Mouse (Mus musculus) limb, embryonic 13.5 days (tissue): ENCODE measurements around the gene Snrpd2. TPM values are rescaled to one million over a fixed set of nuclear protein-coding genes. Genes with fewer than 3 reads are reported as not detected.

Experiments
- ATAC-seq: fragments of 200-750 bp; cut with Nextera tagmentation; 2 replicates; pipeline ENCODE4 v1.8.0; 2017; ENCODE audit warnings: low read depth, moderate number of reproducible peaks, moderate TSS enrichment; ENCODE audit not compliant: low FRiP score
- H3K27ac ChIP-seq: fragments of 300-500 bp; sonication (generic); 2 replicates; pipeline ENCODE4 v1.5.1; 2015; ENCODE audit warnings: inconsistent platforms, mild to moderate bottlenecking, moderate library complexity
- H3K27me3 ChIP-seq: fragments of 300-500 bp; sonication (generic); 2 replicates; pipeline ENCODE4 v1.6.1; 2015; ENCODE audit warnings: mild to moderate bottlenecking, inconsistent platforms
- H3K36me3 ChIP-seq: fragments of 300-500 bp; sonication (generic); 2 replicates; pipeline ENCODE4 v1.6.1; 2015; ENCODE audit warnings: inconsistent platforms, mild to moderate bottlenecking, moderate library complexity
- H3K4me1 ChIP-seq: fragments of 300-500 bp; sonication (generic); 2 replicates; pipeline ENCODE4 v1.6.1; 2015; ENCODE audit warnings: inconsistent platforms
- H3K4me2 ChIP-seq: fragments of 300-500 bp; sonication (generic); replicated peaks from 2 replicates; pipeline ENCODE4 v1.6.1; 2015; ENCODE audit warnings: inconsistent platforms, mild to moderate bottlenecking, moderate library complexity
- H3K4me3 ChIP-seq: fragments of 300-500 bp; sonication (generic); 2 replicates; pipeline ENCODE4 v1.5.1; 2015; ENCODE audit warnings: moderate library complexity, mild to moderate bottlenecking, inconsistent platforms
- H3K9ac ChIP-seq: fragments of 300-500 bp; sonication (generic); 2 replicates; pipeline ENCODE4 v1.6.1; 2015; ENCODE audit warnings: mild to moderate bottlenecking, inconsistent platforms
- H3K9me3 ChIP-seq: fragments of 300-500 bp; sonication (generic); 2 replicates; pipeline ENCODE4 v1.6.1; 2016; ENCODE audit warnings: inconsistent platforms
- WGBS: fragments of 180-500 bp; shearing (Covaris S2); methylation state at CpG from one replicate; pipeline ENCODE4 v1.1.7; 2015; 5-methylcytosine and 5-hydroxymethylcytosine counted together
- polyA plus RNA-seq: library from polyadenylated mRNA; unstranded; fragments of >200 nt; fragmentation: Nextera tagmentation; extraction: Ambion mirVana; gene quantifications from 2 replicates; pipeline ENCODE4 v1.2.1, GENCODE M21; 2015

Gene Snrpd2
- polyA plus RNA-seq, 1 experiment from 2014 or later = 149 TPM

GRCm38 (mm10) chr7:19169506-19169905, 20.0 kb downstream of the Snrpd2 start:
- Histone ChIP-seq H3K4me1 (peaks cover 19% of the 10 kb centered on the region), H3K4me3 (no peak overlapping the region), H3K9ac (no peak overlapping the region), H3K27me3 (peaks cover 42% of the 10 kb centered on the region), H3K36me3 (no peaks in the 10 kb centered on the region), H3K9me3 (0 out of 2 replicates have a peak, but pooled peaks cover 5% of the 10 kb centered on the region), H3K4me2 (no peak overlapping the region), H3K27ac (no peak overlapping the region)
- ATAC-seq = no peak
- WGBS = 67% methylated on average over 10 of the region's 10 CpGs

GRCm38 (mm10) chr7:19170142-19170541, 20.6 kb downstream of the Snrpd2 start:
- WGBS = 62% methylated on average over 8 of the region's 8 CpGs
- Histone ChIP-seq H3K27me3 (peaks cover 41% of the 10 kb centered on the region), H3K9ac (no peak overlapping the region; the same call in 1 of the 2 replicates), H3K36me3 (no peaks in the 10 kb centered on the region), H3K9me3 (0 out of 2 replicates have a peak, but pooled peaks cover 5% of the 10 kb centered on the region), H3K4me3 (no peak overlapping the region), H3K27ac (no peak overlapping the region), H3K4me2 (no peak overlapping the region), H3K4me1 (peaks cover 13% of the 10 kb centered on the region)
- no peak for ATAC-seq

GRCm38 (mm10) chr7:19171831-19172230, 22.3 kb downstream of the Snrpd2 start:
- no peak overlapping the region for H3K27ac ChIP-seq
- H3K9ac ChIP-seq = no peak overlapping the region
- no peak overlapping the region for H3K4me3 ChIP-seq
- H3K4me2 ChIP-seq = no peak overlapping the region
- peaks cover 43% of the 10 kb centered on the region for H3K27me3 ChIP-seq
- WGBS = 59% methylated on average over 8 of the region's 8 CpGs
- H3K36me3 ChIP-seq = no peaks in the 10 kb centered on the region
- H3K9me3 ChIP-seq = 0 out of 2 replicates have a peak, but pooled peaks cover 5% of the 10 kb centered on the region
- H3K4me1 ChIP-seq = peaks cover 11% of the 10 kb centered on the region
- ATAC-seq = no peak

GRCm38 (mm10) chr7:19172874-19173273, 23.4 kb downstream of the Snrpd2 start:
- H3K4me3 ChIP-seq = peak overlapping the region; percentile 38
- peak overlapping the region; percentile 65 for H3K4me2 ChIP-seq
- peaks cover 11% of the 10 kb centered on the region for H3K4me1 ChIP-seq
- H3K36me3 ChIP-seq = no peaks in the 10 kb centered on the region
- no peak overlapping the region for H3K27ac ChIP-seq
- 5% methylated on average over 17 of the region's 17 CpGs for WGBS
- peak overlapping the region; percentile 58; the same call in 1 of the 2 replicates for H3K9ac ChIP-seq
- H3K27me3 ChIP-seq = peaks cover 53% of the 10 kb centered on the region
- ATAC-seq = peak; percentile 75
- no peaks in the 10 kb centered on the region for H3K9me3 ChIP-seq

GRCm38 (mm10) chr7:19175708-19176515, 26.4 kb downstream of the Snrpd2 start, which contains the start of gene Eml2:
Gene Eml2, plus strand, starts transcription at chr7:19176421.
- Histone ChIP-seq H3K27me3 (peaks cover 73% of the 10 kb centered on the region), H3K4me1 (peaks cover 21% of the 10 kb centered on the region), H3K9ac (peak within 1 kb of the TSS; percentile 55), H3K9me3 (peaks cover 7% of the 10 kb centered on the region), H3K27ac (no peak within 1 kb of the TSS), H3K4me3 (peak within 1 kb of the TSS; percentile 37), H3K4me2 (peak within 1 kb of the TSS; percentile 60), H3K36me3 (no peaks in the 10 kb centered on the region)
- 1% methylated on average over 30 of the region's 30 CpGs for WGBS
- ATAC-seq = peak; percentile 37; the same call in 1 of the 2 replicates

- H3K4me2 ChIP-seq = peak overlapping the region; percentile 60
- peak overlapping the region; percentile 55 for H3K9ac ChIP-seq
- 4% methylated on average over 21 of the region's 21 CpGs for WGBS
- H3K36me3 ChIP-seq = no peaks in the 10 kb centered on the region
- peaks cover 78% of the 10 kb centered on the region for H3K27me3 ChIP-seq
- H3K9me3 ChIP-seq = peaks cover 7% of the 10 kb centered on the region
- H3K4me1 ChIP-seq = peaks cover 25% of the 10 kb centered on the region
- no peak overlapping the region for H3K27ac ChIP-seq
- no peak for ATAC-seq
- peak overlapping the region; percentile 37 for H3K4me3 ChIP-seq
Observed at GRCm38 (mm10) chr7:19176516-19176947, 27.0 kb downstream of the Snrpd2 start.

GRCm38 (mm10) chr7:19177216-19177615, 27.7 kb downstream of the Snrpd2 start:
- H3K36me3 ChIP-seq = no peaks in the 10 kb centered on the region
- 72% methylated on average over 7 of the region's 7 CpGs for WGBS
- no peak overlapping the region for H3K9ac ChIP-seq
- no peak for ATAC-seq
- no peak overlapping the region for H3K27ac ChIP-seq
- peaks cover 7% of the 10 kb centered on the region for H3K9me3 ChIP-seq
- 0 out of 2 replicates have a peak overlapping the region, but pooled peaks have one; percentile 37 for H3K4me3 ChIP-seq
- H3K27me3 ChIP-seq = peaks cover 78% of the 10 kb centered on the region
- H3K4me1 ChIP-seq = peaks cover 32% of the 10 kb centered on the region
- no peak overlapping the region for H3K4me2 ChIP-seq

GRCm38 (mm10) chr7:19178035-19178434, 28.5 kb downstream of the Snrpd2 start:
- Histone ChIP-seq H3K27ac (no peak overlapping the region), H3K36me3 (no peaks in the 10 kb centered on the region), H3K27me3 (peaks cover 78% of the 10 kb centered on the region), H3K9me3 (peaks cover 7% of the 10 kb centered on the region), H3K9ac (no peak overlapping the region), H3K4me3 (0 out of 2 replicates have a peak overlapping the region, but pooled peaks have one; percentile 36), H3K4me2 (peak overlapping the region; percentile 59; the same call in 1 of the 2 replicates), H3K4me1 (peaks cover 29% of the 10 kb centered on the region)
- WGBS = 11% methylated on average over 18 of the region's 18 CpGs
- no peak for ATAC-seq

GRCm38 (mm10) chr7:19178443-19179092, 29.0 kb downstream of the Snrpd2 start:
- ATAC-seq = no peak
- H3K4me2 ChIP-seq = peak overlapping the region; percentile 59
- H3K27ac ChIP-seq = no peak overlapping the region
- WGBS = 6% methylated on average over 27 of the region's 27 CpGs
- H3K9me3 ChIP-seq = peaks cover 7% of the 10 kb centered on the region
- H3K36me3 ChIP-seq = peaks cover 3% of the 10 kb centered on the region; the same call in 1 of the 2 replicates
- H3K4me3 ChIP-seq = peak overlapping the region; percentile 36
- no peak overlapping the region for H3K9ac ChIP-seq
- peaks cover 29% of the 10 kb centered on the region for H3K4me1 ChIP-seq
- peaks cover 74% of the 10 kb centered on the region for H3K27me3 ChIP-seq

GRCm38 (mm10) chr7:19179173-19179572, 29.7 kb downstream of the Snrpd2 start:
- Histone ChIP-seq H3K27ac (no peak overlapping the region), H3K4me2 (peak overlapping the region; percentile 59), H3K36me3 (peaks cover 9% of the 10 kb centered on the region; the same call in 1 of the 2 replicates), H3K4me3 (peak overlapping the region; percentile 36), H3K4me1 (peaks cover 29% of the 10 kb centered on the region), H3K9me3 (peaks cover 7% of the 10 kb centered on the region), H3K9ac (0 out of 2 replicates have a peak overlapping the region, but pooled peaks have one; percentile 25), H3K27me3 (peaks cover 68% of the 10 kb centered on the region)
- WGBS = under 1% methylated on average over 30 of the region's 32 CpGs
- ATAC-seq = no peak

GRCm38 (mm10) chr7:19179936-19180335, 30.4 kb downstream of the Snrpd2 start:
- Histone ChIP-seq H3K27ac (no peak overlapping the region), H3K36me3 (peaks cover 9% of the 10 kb centered on the region; the same call in 1 of the 2 replicates), H3K4me3 (peak overlapping the region; percentile 36; the same call in 1 of the 2 replicates), H3K4me1 (peaks cover 36% of the 10 kb centered on the region), H3K9me3 (peaks cover 7% of the 10 kb centered on the region), H3K4me2 (peak overlapping the region; percentile 59), H3K27me3 (peaks cover 62% of the 10 kb centered on the region), H3K9ac (no peak overlapping the region)
- no peak for ATAC-seq
- WGBS = 39% methylated on average over 6 of the region's 6 CpGs
